Mouse (Mus musculus) heart, embryonic 12.5 days (tissue): ENCODE measurements at regions not wholly inside any gene's neighbourhood (a gene's known extent, or its start where the extent isn't known, plus 50 kb on each side); places are given as distances from the start of the nearest gene placed in this dataset.

ENCODE experiments used
- ATAC-seq: fragments of 200-750 bp; cut with Nextera tagmentation; 2 replicates; pipeline ENCODE4 v1.8.0; 2017; ENCODE audit warnings: moderate TSS enrichment, moderate library complexity; ENCODE audit not compliant: insufficient number of reproducible peaks, low FRiP score
- H3K27ac ChIP-seq: fragments of 300-500 bp; sonication (generic); 2 replicates; pipeline ENCODE4 v1.5.1; 2016; ENCODE audit warnings: mild to moderate bottlenecking, moderate library complexity; ENCODE audit not compliant: poor library complexity, severe bottlenecking
- H3K27me3 ChIP-seq: fragments of 300-500 bp; sonication (generic); replicated peaks from 2 replicates; pipeline ENCODE4 v1.6.1; 2016; ENCODE audit warnings: mild to moderate bottlenecking, moderate library complexity
- H3K36me3 ChIP-seq: fragments of 300-500 bp; sonication (generic); 2 replicates; pipeline ENCODE4 v1.6.1; 2016; ENCODE audit warnings: mild to moderate bottlenecking, moderate library complexity
- H3K4me1 ChIP-seq: fragments of 300-500 bp; sonication (generic); replicated peaks from 2 replicates; pipeline ENCODE4 v1.6.1; 2016; ENCODE audit warnings: mild to moderate bottlenecking
- H3K4me2 ChIP-seq: fragments of 300-500 bp; sonication (generic); 2 replicates; pipeline ENCODE4 v1.6.1; 2016; ENCODE audit warnings: mild to moderate bottlenecking, moderate library complexity
- H3K4me3 ChIP-seq: fragments of 300-500 bp; sonication (generic); 2 replicates; pipeline ENCODE4 v1.5.1; 2016; ENCODE audit warnings: mild to moderate bottlenecking
- H3K9ac ChIP-seq: fragments of 300-500 bp; sonication (generic); 2 replicates; pipeline ENCODE4 v1.6.1; 2016; ENCODE audit warnings: mild to moderate bottlenecking, moderate library complexity
- H3K9me3 ChIP-seq: fragments of 300-500 bp; sonication (generic); replicated peaks from 2 replicates; pipeline ENCODE4 v1.6.1; 2016; ENCODE audit warnings: mild to moderate bottlenecking, moderate library complexity
- WGBS: fragments of 180-500 bp; shearing (Covaris S2); methylation state at CpG from one replicate; pipeline ENCODE4 v1.1.7; 2016; 5-methylcytosine and 5-hydroxymethylcytosine counted together

DNA sequence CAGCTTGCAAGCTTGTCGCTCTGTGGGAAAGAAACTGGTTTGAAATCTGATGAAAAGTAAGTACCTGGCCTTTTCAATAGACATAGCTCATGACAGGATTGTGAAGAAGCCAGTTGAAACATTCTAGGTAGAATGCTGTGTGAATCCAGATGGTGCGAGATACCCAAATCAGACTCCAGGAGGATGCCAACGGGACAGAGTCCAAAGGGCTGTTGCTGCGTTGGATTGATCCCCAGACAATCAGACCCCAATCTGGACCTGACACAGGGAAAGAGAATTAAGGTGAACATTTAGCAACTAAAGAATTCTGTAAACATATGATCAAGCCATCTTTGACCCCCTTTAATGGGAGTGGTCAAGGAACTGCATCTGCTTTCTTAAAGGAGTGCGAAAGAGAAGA lies 296.6 kb upstream of the Gm15217 start:
- Histone ChIP-seq H3K27me3 (no peaks in the 10 kb centered on the region), H3K27ac (no peak overlapping the region), H3K4me2 (no peak overlapping the region), H3K4me1 (no peaks in the 10 kb centered on the region), H3K9me3 (no peaks in the 10 kb centered on the region), H3K36me3 (no peaks in the 10 kb centered on the region), H3K9ac (no peak overlapping the region), H3K4me3 (no peak overlapping the region)
- no peak for ATAC-seq
- WGBS: 85% methylated on average over 5 of the region's 5 CpGs

GRCm38 (mm10) chr14:46088968-46089691 lies 290.1 kb upstream of the Gm15217 start:
- H3K4me1 ChIP-seq: no peaks in the 10 kb centered on the region
- no peaks in the 10 kb centered on the region for H3K36me3 ChIP-seq
- no peak overlapping the region for H3K9ac ChIP-seq
- no peak overlapping the region for H3K4me3 ChIP-seq
- H3K4me2 ChIP-seq: no peak overlapping the region
- H3K9me3 ChIP-seq: no peaks in the 10 kb centered on the region; the same call in 1 of the 2 replicates
- no peak overlapping the region for H3K27ac ChIP-seq
- WGBS: 75% methylated on average over 12 of the region's 12 CpGs
- H3K27me3 ChIP-seq: no peaks in the 10 kb centered on the region
- ATAC-seq: no peak

GRCm38 (mm10) chr14:46115950-46116349 lies 263.3 kb upstream of the Gm15217 start:
- no peak for ATAC-seq
- Histone ChIP-seq H3K4me1 (no peaks in the 10 kb centered on the region), H3K36me3 (no peaks in the 10 kb centered on the region), H3K27ac (no peak overlapping the region), H3K9ac (no peak overlapping the region), H3K27me3 (no peaks in the 10 kb centered on the region), H3K9me3 (no peaks in the 10 kb centered on the region), H3K4me3 (no peak overlapping the region), H3K4me2 (no peak overlapping the region)
- 75% methylated on average over 3 of the region's 3 CpGs for WGBS

DNA sequence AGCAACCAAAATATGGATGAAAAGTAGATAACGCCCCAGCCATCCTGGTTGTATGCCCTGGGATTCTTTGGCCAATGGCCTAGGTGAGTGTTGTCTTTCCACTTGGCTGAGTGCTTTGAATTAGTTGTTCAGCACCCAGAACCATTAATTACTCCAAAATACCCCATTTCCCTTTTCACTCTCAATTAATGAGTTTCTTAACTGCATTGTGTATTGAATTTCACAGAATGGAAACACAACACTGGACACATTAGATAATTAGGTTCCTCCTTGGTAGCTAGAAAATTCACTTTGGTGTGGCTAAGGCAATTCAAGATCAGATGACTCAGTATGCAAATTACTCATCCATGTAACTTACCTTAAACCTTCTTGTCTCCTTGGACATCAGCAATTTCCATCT lies 252.7 kb upstream of the Gm15217 start:
- ATAC-seq: no peak
- WGBS: 85% methylated on average over 1 of the region's 1 CpGs
- H3K9ac ChIP-seq: no peak overlapping the region
- H3K4me2 ChIP-seq: no peak overlapping the region
- H3K4me1 ChIP-seq: no peaks in the 10 kb centered on the region
- no peaks in the 10 kb centered on the region for H3K9me3 ChIP-seq
- no peaks in the 10 kb centered on the region for H3K36me3 ChIP-seq
- no peaks in the 10 kb centered on the region for H3K27me3 ChIP-seq
- no peak overlapping the region for H3K27ac ChIP-seq
- H3K4me3 ChIP-seq: no peak overlapping the region

- WGBS: 56% methylated on average over 3 of the region's 3 CpGs
- no peaks in the 10 kb centered on the region for H3K36me3 ChIP-seq
- H3K4me3 ChIP-seq: no peak overlapping the region
- H3K27me3 ChIP-seq: no peaks in the 10 kb centered on the region
- H3K4me2 ChIP-seq: no peak overlapping the region
- no peak overlapping the region for H3K9ac ChIP-seq
- no peaks in the 10 kb centered on the region for H3K4me1 ChIP-seq
- no peak overlapping the region for H3K27ac ChIP-seq
- no peak for ATAC-seq
- H3K9me3 ChIP-seq: no peaks in the 10 kb centered on the region
Measured at GRCm38 (mm10) chr14:46129762-46130161, 249.5 kb upstream of the Gm15217 start.

DNA sequence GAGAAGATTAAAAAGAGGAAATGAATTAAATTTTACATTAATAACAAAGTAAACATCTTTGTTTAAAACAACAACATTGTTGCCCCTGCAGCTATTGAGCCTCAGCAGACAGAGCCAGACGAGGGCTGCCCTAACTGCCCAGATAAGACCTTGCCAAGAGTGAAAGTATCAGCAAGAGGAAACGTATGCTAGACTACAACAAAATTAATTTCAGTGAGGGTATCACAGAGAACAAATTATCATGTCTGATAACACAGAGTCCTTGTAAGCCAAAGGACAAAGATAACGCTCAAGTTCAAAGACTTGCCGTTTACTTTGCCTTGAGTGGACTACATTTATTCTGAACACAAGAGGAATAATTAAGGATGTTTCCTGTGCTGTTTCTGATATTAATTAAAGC lies 235.0 kb upstream of the Gm15217 start:
- WGBS: 11% methylated on average over 4 of the region's 4 CpGs
- H3K27ac ChIP-seq: no peak overlapping the region; the same call in 1 of the 2 replicates
- no peaks in the 10 kb centered on the region for H3K9me3 ChIP-seq
- peaks cover 15% of the 10 kb centered on the region for H3K4me1 ChIP-seq
- peaks cover 5% of the 10 kb centered on the region; the same call in 1 of the 2 replicates for H3K27me3 ChIP-seq
- no peak overlapping the region for H3K4me3 ChIP-seq
- no peak for ATAC-seq
- no peak overlapping the region for H3K9ac ChIP-seq
- H3K4me2 ChIP-seq: peak overlapping the region; percentile 18
- H3K36me3 ChIP-seq: no peaks in the 10 kb centered on the region

- WGBS: 37% methylated on average over 6 of the region's 6 CpGs
- Histone ChIP-seq H3K9ac (no peak overlapping the region), H3K27me3 (peaks cover 5% of the 10 kb centered on the region; the same call in 1 of the 2 replicates), H3K4me2 (peak overlapping the region; percentile 18), H3K4me1 (peaks cover 15% of the 10 kb centered on the region), H3K4me3 (no peak overlapping the region), H3K36me3 (no peaks in the 10 kb centered on the region), H3K27ac (no peak overlapping the region; the same call in 1 of the 2 replicates), H3K9me3 (no peaks in the 10 kb centered on the region)
- no peak for ATAC-seq
Measured at GRCm38 (mm10) chr14:46144707-46145106, 234.5 kb upstream of the Gm15217 start.

DNA sequence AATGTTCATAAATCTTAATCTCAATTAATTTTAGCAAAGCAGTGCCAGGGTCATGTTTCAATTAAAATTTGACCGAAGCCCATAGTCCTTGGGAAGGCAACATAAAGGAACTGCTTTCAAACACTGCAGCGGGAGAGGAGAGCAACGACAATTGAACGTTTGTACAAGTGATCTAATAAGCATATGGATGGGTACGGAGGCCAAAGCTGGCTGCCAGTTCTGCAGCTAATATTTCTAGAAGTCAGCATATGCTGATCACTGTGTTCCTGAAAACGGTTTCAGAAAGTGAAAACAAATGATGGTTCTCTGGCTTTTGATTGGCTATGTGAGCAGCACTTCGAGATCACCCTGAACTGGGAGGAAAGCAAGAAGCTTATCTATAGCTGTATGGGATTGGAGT lies 233.6 kb upstream of the Gm15217 start:
- no peaks in the 10 kb centered on the region for H3K9me3 ChIP-seq
- no peak overlapping the region for H3K4me2 ChIP-seq
- peaks cover 15% of the 10 kb centered on the region for H3K4me1 ChIP-seq
- H3K9ac ChIP-seq: no peak overlapping the region
- no peaks in the 10 kb centered on the region for H3K36me3 ChIP-seq
- 68% methylated on average over 7 of the region's 7 CpGs for WGBS
- H3K4me3 ChIP-seq: no peak overlapping the region
- H3K27ac ChIP-seq: no peak overlapping the region
- H3K27me3 ChIP-seq: peaks cover 5% of the 10 kb centered on the region; the same call in 1 of the 2 replicates
- no peak for ATAC-seq

DNA sequence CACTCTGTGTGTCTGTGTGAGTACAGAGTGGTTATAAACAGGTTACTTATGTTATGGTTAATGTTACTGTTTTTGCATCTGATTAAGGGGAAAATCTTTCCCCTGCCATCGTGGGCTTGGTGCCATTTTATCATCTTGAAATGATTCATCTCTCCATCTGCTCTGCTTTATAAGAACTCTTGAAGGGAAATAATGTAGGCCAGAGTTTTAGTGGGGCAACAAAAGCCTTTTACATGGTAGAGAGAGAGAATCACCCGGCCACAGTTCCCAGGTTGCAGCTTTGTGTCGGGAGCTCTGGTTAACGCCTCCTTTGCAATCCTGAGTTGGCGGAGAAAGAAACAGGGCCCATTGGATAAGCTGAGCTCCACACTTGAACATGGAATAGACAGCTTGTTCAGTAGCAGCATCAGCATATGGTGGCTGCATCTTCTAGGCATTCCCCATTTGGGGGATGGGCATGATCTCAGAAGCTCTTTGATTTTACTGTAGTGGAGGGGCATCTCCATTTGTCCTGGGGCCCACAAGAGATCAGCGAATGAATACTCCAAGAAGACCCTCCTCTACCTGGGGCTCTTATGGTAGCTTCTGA lies 230.0 kb upstream of the Gm15217 start:
- no peak overlapping the region for H3K4me2 ChIP-seq
- peaks cover 10% of the 10 kb centered on the region for H3K4me1 ChIP-seq
- no peak overlapping the region for H3K9ac ChIP-seq
- ATAC-seq: no peak
- no peak overlapping the region for H3K27ac ChIP-seq
- no peak overlapping the region for H3K4me3 ChIP-seq
- 77% methylated on average over 6 of the region's 6 CpGs for WGBS
- no peaks in the 10 kb centered on the region for H3K36me3 ChIP-seq
- no peaks in the 10 kb centered on the region for H3K9me3 ChIP-seq
- no peaks in the 10 kb centered on the region for H3K27me3 ChIP-seq

GRCm38 (mm10) chr14:46158741-46159140 lies 220.5 kb upstream of the Gm15217 start:
- H3K9ac ChIP-seq: no peak overlapping the region
- H3K27me3 ChIP-seq: no peaks in the 10 kb centered on the region
- no peaks in the 10 kb centered on the region for H3K9me3 ChIP-seq
- no peak for ATAC-seq
- H3K4me1 ChIP-seq: no peaks in the 10 kb centered on the region
- no peak overlapping the region for H3K4me3 ChIP-seq
- no peak overlapping the region for H3K4me2 ChIP-seq
- no peak overlapping the region for H3K27ac ChIP-seq
- no peaks in the 10 kb centered on the region for H3K36me3 ChIP-seq
- WGBS: 51% methylated on average over 2 of the region's 2 CpGs

DNA sequence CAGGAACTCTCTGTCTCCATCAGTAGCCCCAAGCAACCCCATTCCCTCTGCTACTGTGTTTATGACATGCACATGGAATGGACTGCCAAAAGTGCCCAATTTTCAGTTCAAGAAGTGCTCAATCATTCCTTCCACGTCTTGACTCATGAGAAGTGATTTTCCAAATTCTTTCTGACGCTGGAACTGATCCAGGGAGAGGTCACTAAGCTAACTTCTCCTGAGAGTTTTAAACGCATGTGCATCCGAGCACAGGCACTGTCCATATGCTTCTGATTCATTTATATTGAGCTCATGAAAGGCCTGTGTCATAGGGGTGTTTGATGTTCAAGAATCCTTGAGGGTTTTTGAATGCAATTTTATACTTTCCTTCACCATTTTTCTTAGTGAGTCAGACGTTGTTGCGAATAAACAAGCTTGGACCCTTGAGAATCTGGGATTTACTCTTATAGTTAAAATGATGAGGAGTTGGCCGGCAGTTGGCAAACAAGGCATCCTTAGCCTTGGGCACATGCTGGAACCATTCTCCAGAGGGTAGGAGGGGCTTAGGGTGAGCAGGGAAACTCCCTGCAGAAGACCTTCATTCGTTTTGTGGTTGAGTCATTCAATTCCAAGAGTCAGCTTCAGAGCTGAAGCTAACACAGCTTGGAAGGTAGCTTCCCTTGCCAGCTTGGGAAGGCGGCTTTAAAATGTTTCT lies 206.9 kb upstream of the Gm15217 start:
- Histone ChIP-seq H3K27ac (no peak overlapping the region), H3K4me1 (no peaks in the 10 kb centered on the region), H3K36me3 (no peaks in the 10 kb centered on the region), H3K4me2 (no peak overlapping the region), H3K9ac (no peak overlapping the region), H3K9me3 (no peaks in the 10 kb centered on the region), H3K27me3 (no peaks in the 10 kb centered on the region), H3K4me3 (no peak overlapping the region)
- ATAC-seq: no peak
- WGBS: 73% methylated on average over 9 of the region's 9 CpGs
